Mouse (Mus musculus): Measurements from ENCODE around the gene Tesc. TPM values are rescaled to one million over a fixed set of nuclear protein-coding genes. Genes with fewer than 3 reads are reported as not detected.

Tesc gene
- 0.45 and 0.55 TPM in 2 replicates for polyA plus RNA-seq (2016; fragmentation: Nextera tagmentation; extraction: Ambion mirVana)

GRCm38 (mm10) chr5:118027698-118028190 is at the start of gene Tesc:
Gene Tesc (plus strand): TSS chr5:118027743.
- Histone ChIP-seq H3K36me3 (no peaks in the 10 kb centered on the region), H3K27me3 (ENCODE audit: insufficient read depth, poor library complexity, severe bottlenecking) (peaks cover 70% of the 10 kb centered on the region), H3K27ac (peak within 1 kb of the TSS; percentile 59; the same call in 1 of the 2 replicates), H3K9me3 (no peaks in the 10 kb centered on the region; the same call in 1 of the 2 replicates), H3K4me1 (replicated peaks) (peaks cover 54% of the 10 kb centered on the region), H3K4me3 (peak within 1 kb of the TSS; percentile 69)
- peak; percentile 34 for DNase-seq (ENCODE audit: low spot score)
- WGBS, result under 1% methylated on average over 63 of the region's 63 CpGs

- peak overlapping the region; percentile 99 for H3K27ac ChIP-seq
- no peak for DNase-seq (ENCODE audit: low spot score)
- WGBS, result 57% methylated on average over 17 of the region's 17 CpGs
Measured at GRCm38 (mm10) chr5:117978159-117978697, 49.3 kb upstream of the Tesc start.

GRCm38 (mm10) chr5:117979082-117979481 is 48.5 kb upstream of the Tesc start:
- Histone ChIP-seq H3K4me1 (replicated peaks) (peaks cover 41% of the 10 kb centered on the region), H3K4me3 (peak overlapping the region; percentile 99; the same call in 1 of the 2 replicates), H3K27me3 (ENCODE audit: insufficient read depth, poor library complexity, severe bottlenecking) (no peaks in the 10 kb centered on the region), H3K9me3 (no peaks in the 10 kb centered on the region), H3K36me3 (peaks cover 55% of the 10 kb centered on the region), H3K27ac (no peak overlapping the region)
- no peak for DNase-seq (ENCODE audit: low spot score)
- 89% methylated on average over 5 of the region's 5 CpGs for WGBS

More at GRCm38 (mm10) chr5:117978159-117978697, 49.3 kb upstream of the Tesc start:
- peak overlapping the region; percentile 99 for H3K4me3 ChIP-seq
- H3K9me3 ChIP-seq, result no peaks in the 10 kb centered on the region
- peaks cover 46% of the 10 kb centered on the region for H3K36me3 ChIP-seq
- no peaks in the 10 kb centered on the region for H3K27me3 ChIP-seq (ENCODE audit: insufficient read depth, poor library complexity, severe bottlenecking)
- H3K4me1 ChIP-seq (replicated peaks), result peaks cover 33% of the 10 kb centered on the region

- WGBS, result 93% methylated on average over 8 of the region's 8 CpGs
Measured at GRCm38 (mm10) chr5:117980921-117981320, 46.6 kb upstream of the Tesc start.

GRCm38 (mm10) chr5:117981943-117982342 is 45.6 kb upstream of the Tesc start:
- Histone ChIP-seq H3K9me3 (no peaks in the 10 kb centered on the region), H3K4me1 (replicated peaks) (peaks cover 35% of the 10 kb centered on the region), H3K27me3 (ENCODE audit: insufficient read depth, poor library complexity, severe bottlenecking) (no peaks in the 10 kb centered on the region), H3K4me3 (no peak overlapping the region), H3K36me3 (peaks cover 83% of the 10 kb centered on the region), H3K27ac (no peak overlapping the region)
- 91% methylated on average over 5 of the region's 5 CpGs for WGBS
- no peak for DNase-seq (ENCODE audit: low spot score)

More at GRCm38 (mm10) chr5:117980921-117981320, 46.6 kb upstream of the Tesc start:
- DNase-seq (ENCODE audit: low spot score), result no peak
- no peak overlapping the region for H3K27ac ChIP-seq
- peaks cover 73% of the 10 kb centered on the region for H3K36me3 ChIP-seq
- no peaks in the 10 kb centered on the region for H3K27me3 ChIP-seq (ENCODE audit: insufficient read depth, poor library complexity, severe bottlenecking)
- no peak overlapping the region for H3K4me3 ChIP-seq
- H3K4me1 ChIP-seq (replicated peaks), result peaks cover 41% of the 10 kb centered on the region
- no peaks in the 10 kb centered on the region for H3K9me3 ChIP-seq

- Histone ChIP-seq H3K9me3 (no peaks in the 10 kb centered on the region), H3K4me3 (no peak overlapping the region), H3K4me1 (replicated peaks) (peaks cover 13% of the 10 kb centered on the region), H3K27ac (no peak overlapping the region), H3K27me3 (ENCODE audit: insufficient read depth, poor library complexity, severe bottlenecking) (no peaks in the 10 kb centered on the region), H3K36me3 (peaks cover 100% of the 10 kb centered on the region)
- no peak for DNase-seq (ENCODE audit: low spot score)
- 57% methylated on average over 4 of the region's 4 CpGs for WGBS
Measured at GRCm38 (mm10) chr5:117986327-117986726, 41.2 kb upstream of the Tesc start.

GRCm38 (mm10) chr5:117987891-117988290 is 39.7 kb upstream of the Tesc start:
- no peak overlapping the region for H3K27ac ChIP-seq
- no peak overlapping the region for H3K4me3 ChIP-seq
- H3K4me1 ChIP-seq (replicated peaks), result peaks cover 11% of the 10 kb centered on the region
- H3K27me3 ChIP-seq (ENCODE audit: insufficient read depth, poor library complexity, severe bottlenecking), result no peaks in the 10 kb centered on the region
- peaks cover 100% of the 10 kb centered on the region for H3K36me3 ChIP-seq
- no peak for DNase-seq (ENCODE audit: low spot score)
- H3K9me3 ChIP-seq, result no peaks in the 10 kb centered on the region
- WGBS, result 96% methylated on average over 3 of the region's 3 CpGs

- Histone ChIP-seq H3K4me3 (no peak overlapping the region), H3K9me3 (no peaks in the 10 kb centered on the region), H3K27me3 (ENCODE audit: insufficient read depth, poor library complexity, severe bottlenecking) (no peaks in the 10 kb centered on the region), H3K4me1 (replicated peaks) (peaks cover 7% of the 10 kb centered on the region), H3K36me3 (peaks cover 100% of the 10 kb centered on the region), H3K27ac (no peak overlapping the region)
- no peak for DNase-seq (ENCODE audit: low spot score)
- WGBS, result 94% methylated on average over 9 of the region's 9 CpGs
Measured at GRCm38 (mm10) chr5:117988367-117988766, 39.2 kb upstream of the Tesc start.

- DNase-seq (ENCODE audit: low spot score), result no peak
- WGBS, result 95% methylated on average over 6 of the region's 6 CpGs
- Histone ChIP-seq H3K36me3 (peaks cover 100% of the 10 kb centered on the region), H3K27ac (no peak overlapping the region), H3K27me3 (ENCODE audit: insufficient read depth, poor library complexity, severe bottlenecking) (no peaks in the 10 kb centered on the region), H3K4me3 (no peak overlapping the region), H3K4me1 (replicated peaks) (no peaks in the 10 kb centered on the region; the same call in 1 of the 2 replicates), H3K9me3 (no peaks in the 10 kb centered on the region)
Measured at GRCm38 (mm10) chr5:117989773-117990172, 37.8 kb upstream of the Tesc start.

- Histone ChIP-seq H3K27ac (no peak overlapping the region), H3K4me1 (replicated peaks) (no peaks in the 10 kb centered on the region), H3K36me3 (peaks cover 100% of the 10 kb centered on the region), H3K27me3 (ENCODE audit: insufficient read depth, poor library complexity, severe bottlenecking) (no peaks in the 10 kb centered on the region), H3K4me3 (no peak overlapping the region), H3K9me3 (no peaks in the 10 kb centered on the region)
- DNase-seq (ENCODE audit: low spot score), result no peak
- WGBS, result 84% methylated on average over 3 of the region's 3 CpGs
Measured at GRCm38 (mm10) chr5:117990957-117991356, 36.6 kb upstream of the Tesc start.

- Histone ChIP-seq H3K36me3 (peaks cover 100% of the 10 kb centered on the region), H3K4me1 (replicated peaks) (peaks cover 20% of the 10 kb centered on the region), H3K4me3 (no peak overlapping the region), H3K27me3 (ENCODE audit: insufficient read depth, poor library complexity, severe bottlenecking) (no peaks in the 10 kb centered on the region), H3K27ac (no peak overlapping the region), H3K9me3 (no peaks in the 10 kb centered on the region)
- 95% methylated on average over 6 of the region's 6 CpGs for WGBS
- no peak for DNase-seq (ENCODE audit: low spot score)
Measured at GRCm38 (mm10) chr5:117993550-117993949, 34.0 kb upstream of the Tesc start.

- Histone ChIP-seq H3K4me3 (no peak overlapping the region), H3K36me3 (peaks cover 100% of the 10 kb centered on the region), H3K4me1 (replicated peaks) (peaks cover 31% of the 10 kb centered on the region), H3K27ac (no peak overlapping the region), H3K9me3 (no peaks in the 10 kb centered on the region), H3K27me3 (ENCODE audit: insufficient read depth, poor library complexity, severe bottlenecking) (no peaks in the 10 kb centered on the region)
- no peak for DNase-seq (ENCODE audit: low spot score)
- WGBS, result 94% methylated on average over 8 of the region's 8 CpGs
Measured at GRCm38 (mm10) chr5:117995372-117995901, 32.1 kb upstream of the Tesc start.

GRCm38 (mm10) chr5:117995911-117996310 is 31.6 kb upstream of the Tesc start:
- no peak overlapping the region for H3K27ac ChIP-seq
- no peak for DNase-seq (ENCODE audit: low spot score)
- peaks cover 31% of the 10 kb centered on the region for H3K4me1 ChIP-seq (replicated peaks)
- peaks cover 100% of the 10 kb centered on the region for H3K36me3 ChIP-seq
- WGBS, result 90% methylated on average over 6 of the region's 6 CpGs
- no peaks in the 10 kb centered on the region for H3K9me3 ChIP-seq
- H3K4me3 ChIP-seq, result no peak overlapping the region
- no peaks in the 10 kb centered on the region for H3K27me3 ChIP-seq (ENCODE audit: insufficient read depth, poor library complexity, severe bottlenecking)
